Comparison of ENCODE assay signal across 8 mouse cellular contexts in genomic region chr1:63176259-63176603, GRCm38 (mm10). TPM values are rescaled to one million over a fixed set of nuclear protein-coding genes. Genes with fewer than 3 reads are reported as not detected.
A peak's percentile ranks its signal among the peaks of the same experiment; 100 is the strongest.
DNase-seq lines count a peak whose midpoint lies in the region; ATAC-seq and TF ChIP-seq lines count a peak whose summit lies in the region.

No protein-coding gene starts in this region.

- no peaks in the 10 kb centered on the region for H3K27me3 ChIP-seq in heart, embryonic 11.5 days (ENCODE audit: control insufficient read depth, insufficient read depth, low read length)

- peak overlapping the region; percentile 98 for H3K9ac ChIP-seq in heart, embryonic 11.5 days (ENCODE audit: low read depth, low read length)
- peak overlapping the region; percentile 99 for H3K9ac ChIP-seq in ES-E14 (ENCODE audit: insufficient read depth, low read depth, low read length, poor library complexity, severe bottlenecking)

- H3K4me3 ChIP-seq in heart, embryonic 11.5 days (ENCODE audit: low read depth, low read length), result peak overlapping the region; percentile 96
- peak overlapping the region; percentile 95 to 98 for H3K4me3 ChIP-seq in ES-E14 (ENCODE audit: insufficient read depth in 1 of 2, low read depth in 1 of 2, low read length in 2 of 2, poor library complexity in 1 of 2, severe bottlenecking in 1 of 2)

- in situ Hi-C loops in ES-E14 (cut with MboI; ENCODE audit: low sequenced_read_pairs in 2 of 2, unreplicated experiment in 2 of 2), result no loop called here

- H3K36me3 ChIP-seq in heart, embryonic 11.5 days (ENCODE audit: control insufficient read depth, insufficient read depth, low read length), result peaks cover 18% of the 10 kb centered on the region; the same call in 1 of the 2 replicates
- peaks cover 25% of the 10 kb centered on the region for H3K36me3 ChIP-seq in ES-E14 (ENCODE audit: control insufficient read depth, insufficient read depth, low read length, poor library complexity, severe bottlenecking)

- H3K27ac ChIP-seq in heart, embryonic 11.5 days (ENCODE audit: low read depth, low read length), result peak overlapping the region; percentile 89
- peak overlapping the region; percentile 85 for H3K27ac ChIP-seq in ES-E14 (ENCODE audit: insufficient read depth, low read depth, low read length, poor library complexity, severe bottlenecking)

- no peak for DNase-seq in heart, postnatal 25 days (ENCODE audit: low spot score)
- DNase-seq in ES-E14 (ENCODE audit: low read depth, low spot score), result no peak
- DNase-seq in adrenal gland, adult 2 months, result no peak
- DNase-seq in ovary, postnatal 36 days (ENCODE audit: low spot score), result no peak
- no peak for DNase-seq in cerebellum, adult 9-10 months

- peaks cover 20% of the 10 kb centered on the region for H3K4me1 ChIP-seq in heart, embryonic 11.5 days (ENCODE audit: control insufficient read depth, insufficient read depth, low read length)
- H3K4me1 ChIP-seq in ES-E14 (ENCODE audit: control insufficient read depth in 2 of 2, insufficient read depth in 2 of 2, low read length in 2 of 2, poor library complexity in 1 of 2), result no peaks in the 10 kb centered on the region

- intact Hi-C loops in heart, postnatal 25 days (cut with DNase I), result loop anchor here (2.0 to 10.0 kb wide), 2 partner anchors 61 to 1359 kb away; partner anchors contain the start of genes Creb1 and Ino80d

- H3K9me3 ChIP-seq in heart, embryonic 11.5 days (replicated peaks; ENCODE audit: control insufficient read depth, low read length), result no peaks in the 10 kb centered on the region
- no peaks in the 10 kb centered on the region for H3K9me3 ChIP-seq in ES-E14 (ENCODE audit: control insufficient read depth, insufficient read depth, low read depth, low read length)

- WGBS in heart, embryonic 11.5 days (ENCODE audit: insufficient replicate concordance), result 0% methylated on average over 14 of the region's 14 CpGs

- peak; percentile 18; the same call in 1 of the 2 replicates for ATAC-seq in heart, embryonic 11.5 days (replicated peaks; ENCODE audit: insufficient number of reproducible peaks, low FRiP score, low TSS enrichment)
- ATAC-seq in hematopoietic stem cell, adult 5-6 weeks (replicated peaks in 1 of 2; ENCODE audit: insufficient read depth in 1 of 2, low FRiP score in 2 of 2, low TSS enrichment in 1 of 2, low read depth in 1 of 2, poor library complexity in 2 of 2, severe bottlenecking in 2 of 2), result peak; percentile 2 to 15; a peak in 3 of 4 replicates
- ATAC-seq in megakaryocyte progenitor cell, adult 5-6 weeks (replicated peaks; ENCODE audit: poor library complexity), result peak; percentile 6

- peak overlapping the region; percentile 84 for H3K4me2 ChIP-seq in heart, embryonic 11.5 days

TF ChIP-seq in ES-E14, 5 proteins besides CTCF, POLR2A, EP300 and RAD21:
- TF ChIP-seq ZC3H11A (IDR thresholded peaks at IDR 0.05; ENCODE audit: borderline replicate concordance, low read depth, low read length) (no peak), MAFK (IDR thresholded peaks at IDR 0.05; ENCODE audit: insufficient read depth, low read depth, low read length) (no peak), HCFC1 (IDR thresholded peaks at IDR 0.05; ENCODE audit: borderline replicate concordance, insufficient read depth, low read length) (no peak), CHD2 (IDR thresholded peaks at IDR 0.05; ENCODE audit: low read depth, low read length) (no peak), ZNF384 (IDR thresholded peaks at IDR 0.05; ENCODE audit: low read depth, low read length) (no peak)

RNA-seq across cellular contexts. Expression of gene Eef1b2, which starts 0.4 kb away (rescaled TPM):
- polyA plus RNA-seq in heart, embryonic 11.5 days (2014; fragmentation: Nextera tagmentation; extraction: Ambion mirVana), result 416 and 417 TPM in 2 replicates
- total RNA-seq in heart, postnatal 25 days (2021), result 100 to 1,000 TPM; 356 to 385 TPM
- 1,668 and 1,913 TPM in 2 replicates for total RNA-seq in ES-E14 (2012; rRNA removed)
- total RNA-seq in hematopoietic stem cell, adult 5-6 weeks (2017), result 3,431 and 3,774 TPM in 2 replicates
- 1,640 and 1,755 TPM in 2 replicates for total RNA-seq in megakaryocyte progenitor cell, adult 5-6 weeks (2015)
- 3,229 and 3,450 TPM in 2 replicates for total RNA-seq in megakaryocyte progenitor cell, adult 5-6 weeks (2017)
- 100 to 1,000 TPM; 456 to 691 TPM for total RNA-seq in adrenal gland, adult 2 months (2021)
- 195 and 300 TPM in 2 replicates for polyA plus RNA-seq in adrenal gland, adult 2 months (2012; rRNA removed)

RNA-seq across cellular contexts. Expression of gene Ndufs1, which starts 0.4 kb away (rescaled TPM):
- polyA plus RNA-seq in heart, embryonic 11.5 days (2014; fragmentation: Nextera tagmentation; extraction: Ambion mirVana), result 285 and 339 TPM in 2 replicates
- 100 to 1,000 TPM; 830 to 856 TPM for total RNA-seq in heart, postnatal 25 days (2021)
- total RNA-seq in ES-E14 (2012; rRNA removed), result 84.2 and 101 TPM in 2 replicates
- 115 and 142 TPM in 2 replicates for total RNA-seq in hematopoietic stem cell, adult 5-6 weeks (2017)
- 135 and 150 TPM in 2 replicates for total RNA-seq in megakaryocyte progenitor cell, adult 5-6 weeks (2015)
- total RNA-seq in megakaryocyte progenitor cell, adult 5-6 weeks (2017), result 147 and 172 TPM in 2 replicates
- total RNA-seq in adrenal gland, adult 2 months (2021), result 100 to 1,000 TPM; 280 TPM
- polyA plus RNA-seq in adrenal gland, adult 2 months (2012; rRNA removed), result 21.5 and 22.0 TPM in 2 replicates

RNA-seq across cellular contexts. Expression of gene Gpr1, which starts 38.1 kb away (rescaled TPM):
- polyA plus RNA-seq in heart, embryonic 11.5 days (2014; fragmentation: Nextera tagmentation; extraction: Ambion mirVana), result not detected in 2 replicates
- under 1 TPM; 0.31 to 0.49 TPM for total RNA-seq in heart, postnatal 25 days (2021)
- total RNA-seq in ES-E14 (2012; rRNA removed), result 1.3 and 2.2 TPM in 2 replicates
- not detected in 2 replicates for total RNA-seq in hematopoietic stem cell, adult 5-6 weeks (2017)
- total RNA-seq in megakaryocyte progenitor cell, adult 5-6 weeks (2015), result not detected in 2 replicates
- not detected in 2 replicates for total RNA-seq in megakaryocyte progenitor cell, adult 5-6 weeks (2017)
- total RNA-seq in adrenal gland, adult 2 months (2021), result under 1 TPM; 0.28 to 0.40 TPM
- polyA plus RNA-seq in adrenal gland, adult 2 months (2012; rRNA removed), result 0.10 and 0.12 TPM in 2 replicates
